Mouse (Mus musculus) kidney, adult 2 months (tissue): Measurements from ENCODE around the gene Ppp4r3a. TPM values are rescaled to one million over a fixed set of nuclear protein-coding genes. Genes with fewer than 3 reads are reported as not detected.
"Not testable (repeated sequence)": the region's sequence is repeated elsewhere in the genome, so short reads cannot be mapped to it uniquely, and the experiment has no call there.

ENCODE experiments used
- DNase-seq: peaks from one replicate; pipeline ENCODE4 v3.0.0; 2021
- H3K27ac ChIP-seq: fragments of 200-500 bp; 2 replicates; pipeline ENCODE4 v1.5.1; 2012; ENCODE audit warnings: low read depth, low read length, control low read depth, inconsistent platforms; ENCODE audit not compliant: insufficient read depth
- H3K27me3 ChIP-seq: fragments of 200-500 bp; replicated peaks from 2 replicates; pipeline ENCODE4 v1.6.1; 2012; ENCODE audit warnings: mild to moderate bottlenecking, moderate library complexity, low read length, inconsistent platforms; ENCODE audit not compliant: control insufficient read depth, insufficient read depth
- H3K36me3 ChIP-seq: fragments of 200-500 bp; 2 replicates; pipeline ENCODE4 v1.6.1; 2012; ENCODE audit warnings: mild to moderate bottlenecking, moderate library complexity, low read length, inconsistent platforms; ENCODE audit not compliant: control insufficient read depth, insufficient read depth
- H3K4me1 ChIP-seq: fragments of 200-500 bp; 2 replicates; pipeline ENCODE4 v1.6.1; 2011; ENCODE audit warnings: low read length; ENCODE audit not compliant: control insufficient read depth, insufficient read depth
- H3K4me3 ChIP-seq: fragments of 200-500 bp; 2 replicates; pipeline ENCODE4 v1.5.1; 2011; ENCODE audit warnings: mild to moderate bottlenecking, low read depth, low read length, control low read depth; ENCODE audit not compliant: insufficient read depth
- CTCF ChIP-seq: fragments of 200-500 bp; conservative IDR thresholded peaks from 2 replicates; pipeline ENCODE4 v1.5.1; 2011; ENCODE audit warnings: low read depth, mild to moderate bottlenecking, control low read depth, low read length, moderate library complexity, mixed read lengths; ENCODE audit not compliant: insufficient read depth, insufficient read length
- POLR2A ChIP-seq: fragments of 200-500 bp; IDR thresholded peaks from one replicate; pipeline ENCODE4 v1.6.1; 2011; ENCODE audit warnings: low read depth, low read length, control low read depth
- WGBS: fragments of 180-500 bp; shearing (Covaris S2); methylation state at CpG from one replicate; pipeline ENCODE4 v1.1.7; 2018; 5-methylcytosine and 5-hydroxymethylcytosine counted together
- polyA plus RNA-seq: library from polyadenylated mRNA; depleted of rRNA; stranded (reverse); fragments of >200 nt; gene quantifications from 2 replicates; pipeline ENCODE4 v1.2.3, GENCODE M21; 2012

The Ppp4r3a gene
- polyA plus RNA-seq, 1 experiment = 10.4 TPM

DNA sequence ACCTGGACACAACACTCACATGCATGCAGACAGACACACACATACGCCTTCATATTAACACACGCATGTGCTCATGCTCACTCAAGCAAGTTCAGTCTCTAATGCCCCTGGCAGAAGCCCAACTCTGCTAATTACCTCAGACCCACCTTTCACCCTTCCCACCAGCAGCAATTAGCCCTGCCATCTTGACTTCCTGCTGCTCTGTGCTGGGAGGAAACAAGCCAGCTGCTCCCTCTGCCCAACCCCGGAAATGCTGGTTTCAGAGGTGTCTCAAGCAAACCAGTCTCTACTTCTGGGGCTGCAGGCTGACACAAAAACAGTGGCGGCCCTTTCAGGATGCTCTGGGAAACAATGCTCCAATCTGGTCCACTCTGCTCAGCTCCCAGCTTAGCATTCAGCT, 67.6 kb downstream of the Ppp4r3a start:
- peak; percentile 52 for DNase-seq
- no peaks in the 10 kb centered on the region for H3K36me3 ChIP-seq
- WGBS = 53% methylated on average over 4 of the region's 4 CpGs
- no peak overlapping the region for H3K4me3 ChIP-seq
- TF ChIP-seq POLR2A (no peak), CTCF (no peak)
- H3K27ac ChIP-seq = no peak overlapping the region
- H3K27me3 ChIP-seq = no peaks in the 10 kb centered on the region
- peaks cover 31% of the 10 kb centered on the region; the same call in 1 of the 2 replicates for H3K4me1 ChIP-seq

DNA sequence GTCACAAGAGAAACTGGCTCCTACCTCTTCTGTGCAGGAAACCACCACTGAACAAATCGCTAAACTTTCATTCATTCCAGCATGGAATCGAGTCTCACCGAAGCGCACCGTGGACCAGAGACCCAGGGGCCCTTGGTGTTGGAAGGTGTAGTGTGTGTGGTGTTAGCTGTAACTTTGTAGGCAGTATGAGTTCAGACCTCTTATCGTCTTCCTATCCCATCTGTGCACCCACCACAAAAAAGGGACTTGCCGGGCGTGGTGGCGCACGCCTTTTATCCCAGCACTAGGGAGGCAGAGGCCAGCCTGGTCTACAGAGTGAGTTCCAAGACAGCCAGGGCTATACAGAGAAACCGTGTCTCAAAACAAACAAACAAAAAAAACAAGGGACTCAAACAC, 68.3 kb downstream of the Ppp4r3a start:
- no peaks in the 10 kb centered on the region for H3K27me3 ChIP-seq
- TF ChIP-seq CTCF (no peak), POLR2A (no peak)
- 89% methylated on average over 11 of the region's 11 CpGs for WGBS
- H3K27ac ChIP-seq = no peak overlapping the region
- no peaks in the 10 kb centered on the region for H3K36me3 ChIP-seq
- DNase-seq = no peak
- no peak overlapping the region for H3K4me3 ChIP-seq
- peaks cover 31% of the 10 kb centered on the region; the same call in 1 of the 2 replicates for H3K4me1 ChIP-seq

DNA sequence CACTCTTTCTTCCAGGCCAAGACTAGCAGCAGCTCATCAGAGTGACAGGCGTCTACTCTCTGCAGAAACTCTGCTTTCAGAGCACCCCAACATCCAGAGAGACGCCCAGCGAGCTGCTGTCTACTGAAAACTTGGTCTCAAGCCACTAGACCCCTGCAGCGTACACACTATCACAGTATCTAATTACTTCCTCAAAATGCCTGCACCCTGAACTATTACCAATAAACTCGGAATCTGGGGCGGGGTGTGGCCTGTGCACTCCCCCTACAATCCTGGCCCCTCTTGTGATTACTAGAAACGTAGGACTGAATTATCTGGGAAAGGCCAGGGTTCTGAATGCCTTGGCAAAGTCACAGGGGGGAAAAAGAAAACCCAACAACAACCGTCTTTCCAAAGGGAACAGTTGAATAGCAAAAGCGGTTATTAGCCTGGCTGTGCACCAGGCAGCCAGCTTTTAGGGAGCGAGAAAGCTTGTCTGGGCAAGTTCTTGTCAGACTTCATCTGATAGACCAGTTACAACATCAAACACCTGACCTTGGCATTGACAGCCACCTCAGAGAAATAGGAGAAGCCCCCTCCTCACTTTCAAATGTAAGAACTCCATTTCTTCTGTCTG, 68.8 kb downstream of the Ppp4r3a start:
- Histone ChIP-seq H3K27ac (no peak overlapping the region), H3K4me1 (peaks cover 28% of the 10 kb centered on the region; the same call in 1 of the 2 replicates), H3K4me3 (no peak overlapping the region), H3K36me3 (no peaks in the 10 kb centered on the region), H3K27me3 (no peaks in the 10 kb centered on the region)
- no peak for DNase-seq
- no peak for TF ChIP-seq CTCF
- 75% methylated on average over 10 of the region's 10 CpGs for WGBS

- not testable (repeated sequence) for H3K27me3 ChIP-seq, H3K27ac ChIP-seq, H3K36me3 ChIP-seq, H3K4me3 ChIP-seq, DNase-seq
- peaks cover 23% of the 10 kb centered on the region; the same call in 1 of the 2 replicates for H3K4me1 ChIP-seq
- 90% methylated on average over 9 of the region's 9 CpGs for WGBS
Observed at GRCm38 (mm10) chr12:101013668-101014067, 69.8 kb downstream of the Ppp4r3a start.

DNA sequence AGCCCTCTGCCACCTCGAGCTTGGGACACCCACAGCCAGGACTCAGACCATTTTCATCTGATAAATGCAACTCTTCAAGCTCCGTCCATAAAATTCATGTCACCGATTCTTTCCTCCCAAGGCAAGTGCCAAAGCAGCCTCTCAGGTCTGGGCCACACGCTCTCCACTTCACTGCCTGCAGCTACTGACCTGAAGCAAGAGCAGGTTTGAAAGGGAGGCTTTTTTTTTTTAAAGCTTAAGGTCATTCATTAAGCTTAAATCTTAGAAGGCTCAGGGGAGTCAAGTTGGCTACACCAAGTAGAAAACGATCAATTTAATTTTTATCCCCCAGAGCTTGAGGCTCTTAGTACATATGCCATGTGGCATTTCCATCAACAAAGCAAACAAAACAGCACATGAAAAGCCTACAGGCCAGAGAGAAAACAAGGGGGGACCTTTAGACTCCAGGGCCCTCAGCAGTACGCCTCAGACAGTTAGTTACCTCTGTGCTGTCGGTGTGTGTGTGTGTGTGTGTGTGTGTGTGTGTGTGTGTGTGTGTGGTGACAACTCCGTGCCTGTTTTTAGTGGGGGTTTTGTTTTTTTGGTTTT, 70.3 kb downstream of the Ppp4r3a start:
- peak; percentile 67 for DNase-seq
- WGBS = 49% methylated on average over 8 of the region's 8 CpGs
- no peak for TF ChIP-seq POLR2A
- TF ChIP-seq CTCF = no peak
- Histone ChIP-seq H3K27ac (no peak overlapping the region), H3K4me3 (no peak overlapping the region), H3K4me1 (peaks cover 20% of the 10 kb centered on the region; the same call in 1 of the 2 replicates), H3K36me3 (no peaks in the 10 kb centered on the region), H3K27me3 (no peaks in the 10 kb centered on the region)

DNA sequence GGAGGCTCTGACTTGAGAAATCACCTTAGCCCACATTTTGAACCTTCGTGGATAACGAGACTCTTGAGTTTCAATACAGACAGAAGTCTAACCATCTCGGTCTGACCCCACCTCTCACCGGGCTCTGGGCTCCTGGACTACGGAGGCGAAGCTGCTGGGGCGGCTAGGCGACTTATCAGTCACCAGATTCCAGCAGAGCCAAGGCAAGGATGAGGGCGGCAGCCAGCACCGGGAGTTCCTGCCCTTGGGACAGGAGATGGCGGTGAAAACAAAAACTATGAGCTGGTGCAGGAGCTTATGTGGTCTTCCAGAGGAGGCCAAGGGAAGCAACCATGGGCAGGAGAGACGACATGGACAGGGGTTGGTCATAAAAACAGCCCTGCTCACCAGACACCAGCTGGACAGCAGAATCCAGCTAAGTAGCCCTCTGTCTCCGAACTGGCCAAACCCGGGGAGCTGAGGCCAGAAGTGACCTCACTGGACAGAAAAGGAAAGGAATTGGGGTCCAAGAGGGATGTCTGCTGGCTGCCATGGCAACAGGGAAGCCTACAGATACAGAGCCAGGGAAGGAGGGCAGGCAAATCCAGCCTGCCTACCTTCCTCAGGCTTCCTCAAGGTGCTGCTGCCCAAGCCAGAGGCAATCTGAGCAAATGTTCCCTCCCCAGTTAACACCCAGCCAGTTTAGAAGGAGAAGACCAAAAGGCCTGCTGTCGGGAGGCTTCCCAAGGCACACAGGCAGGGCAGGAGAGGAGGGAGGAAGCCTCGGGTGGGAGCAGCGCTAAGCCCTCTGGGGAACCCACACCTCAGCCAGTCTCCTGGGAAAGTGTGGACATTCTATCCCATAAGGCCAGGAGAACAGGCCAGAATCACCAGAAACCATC, 71.1 kb downstream of the Ppp4r3a start:
- TF ChIP-seq POLR2A (no peak), CTCF (no peak)
- H3K4me3 ChIP-seq = no peak overlapping the region
- H3K27me3 ChIP-seq = no peaks in the 10 kb centered on the region
- H3K27ac ChIP-seq = no peak overlapping the region
- WGBS = 40% methylated on average over 17 of the region's 17 CpGs
- DNase-seq = no peak
- no peaks in the 10 kb centered on the region for H3K36me3 ChIP-seq
- H3K4me1 ChIP-seq = peaks cover 17% of the 10 kb centered on the region; the same call in 1 of the 2 replicates

- 76% methylated on average over 7 of the region's 7 CpGs for WGBS
Observed at GRCm38 (mm10) chr12:101011017-101011416, 72.5 kb downstream of the Ppp4r3a start.

More at GRCm38 (mm10) chr12:101011017-101011416, 72.5 kb downstream of the Ppp4r3a start:
- Histone ChIP-seq H3K27me3 (no peaks in the 10 kb centered on the region), H3K4me3 (no peak overlapping the region), H3K36me3 (no peaks in the 10 kb centered on the region), H3K27ac (no peak overlapping the region), H3K4me1 (peaks cover 17% of the 10 kb centered on the region; the same call in 1 of the 2 replicates)
- DNase-seq = no peak
- TF ChIP-seq POLR2A (no peak), CTCF (no peak)
